Mouse (Mus musculus): ENCODE results near the gene Ngb. TPM values are rescaled to one million over a fixed set of nuclear protein-coding genes. Genes with fewer than 3 reads are reported as not detected.

Gene Ngb
- polyA plus RNA-seq, 1 experiment from 2014 or later = not detected

DNA sequence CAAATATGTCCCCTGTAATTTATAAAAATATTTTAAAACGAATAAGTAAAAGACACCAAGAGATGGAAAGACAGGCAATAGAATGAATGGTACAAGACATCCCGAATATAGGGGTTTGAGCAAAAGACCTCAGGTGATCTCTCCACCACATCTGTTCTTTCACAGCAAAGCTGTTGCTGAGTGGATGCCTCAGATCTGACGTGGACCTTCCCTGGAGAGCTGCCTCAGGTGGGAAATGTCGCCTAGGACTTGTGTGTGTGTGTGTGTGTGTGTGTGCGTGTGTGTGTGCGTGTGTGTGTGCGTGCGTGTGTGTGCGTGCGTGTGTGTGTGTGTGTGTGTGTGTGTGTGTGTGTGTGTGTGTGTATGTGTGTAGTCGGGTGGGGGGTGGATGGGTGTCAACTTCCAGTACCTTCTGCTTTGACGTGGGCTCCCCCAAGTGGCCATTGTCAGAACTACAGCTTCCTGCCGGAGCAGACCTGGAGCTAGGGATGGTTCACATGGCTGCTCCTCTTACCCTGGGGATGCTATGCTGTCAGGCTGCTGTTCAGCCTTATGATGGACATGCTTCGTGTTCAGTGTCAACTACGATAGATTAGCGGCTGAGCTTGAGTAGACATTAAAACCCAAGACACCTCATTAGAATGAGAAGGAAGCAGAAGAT, 49.5 kb downstream of the Ngb start:
- Histone ChIP-seq H3K9me3 (ENCODE audit: control insufficient read depth, low read length) (no peaks in the 10 kb centered on the region), H3K4me2 (no peak overlapping the region), H3K9ac (ENCODE audit: low read depth, low read length) (no peak overlapping the region), H3K36me3 (ENCODE audit: control insufficient read depth, insufficient read depth, low read length) (no peaks in the 10 kb centered on the region), H3K4me1 (replicated peaks; ENCODE audit: control insufficient read depth, insufficient read depth, low read length) (no peaks in the 10 kb centered on the region), H3K27me3 (replicated peaks; ENCODE audit: control insufficient read depth, insufficient read depth, low read length) (peaks cover 13% of the 10 kb centered on the region; the same call in 1 of the 2 replicates), H3K4me3 (ENCODE audit: low read depth, low read length) (no peak overlapping the region), H3K27ac (ENCODE audit: low read depth, low read length) (no peak overlapping the region)
- WGBS = 28% methylated on average over 13 of the region's 16 CpGs
- DNase-seq (ENCODE audit: low spot score) = peak; percentile 73
- no peak for ATAC-seq (replicated peaks; ENCODE audit: low FRiP score)

DNA sequence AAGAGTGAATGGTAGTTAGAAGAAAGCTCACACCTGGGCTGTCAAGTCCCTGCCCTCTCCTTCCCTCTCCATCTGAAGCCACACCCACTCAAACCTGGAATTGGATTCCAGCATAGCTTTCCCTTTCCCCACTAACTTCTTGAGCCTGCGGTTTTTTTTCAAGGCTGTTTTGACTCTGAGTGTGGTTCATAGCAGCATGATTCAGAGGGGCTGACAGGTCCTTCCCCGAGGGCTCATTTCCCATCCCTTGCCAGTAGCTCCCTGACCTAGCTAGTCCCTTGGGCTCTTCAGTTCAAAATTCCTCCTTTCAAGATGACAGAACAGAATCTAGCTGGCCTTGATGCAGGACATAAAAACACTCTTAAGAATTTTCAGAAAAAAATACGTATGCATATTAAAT, 54.8 kb downstream of the Ngb start:
- ATAC-seq (replicated peaks; ENCODE audit: low FRiP score) (no peak), DNase-seq (ENCODE audit: low spot score) (no peak)
- Histone ChIP-seq H3K27me3 (replicated peaks; ENCODE audit: control insufficient read depth, insufficient read depth, low read length) (no peaks in the 10 kb centered on the region), H3K9ac (ENCODE audit: low read depth, low read length) (no peak overlapping the region), H3K4me1 (replicated peaks; ENCODE audit: control insufficient read depth, insufficient read depth, low read length) (no peaks in the 10 kb centered on the region), H3K36me3 (ENCODE audit: control insufficient read depth, insufficient read depth, low read length) (no peaks in the 10 kb centered on the region), H3K4me3 (ENCODE audit: low read depth, low read length) (no peak overlapping the region), H3K9me3 (ENCODE audit: control insufficient read depth, low read length) (no peaks in the 10 kb centered on the region), H3K27ac (ENCODE audit: low read depth, low read length) (no peak overlapping the region), H3K4me2 (no peak overlapping the region)
- 49% methylated on average over 3 of the region's 3 CpGs for WGBS

Other genes with a start within 250 kb of the Ngb start
- gene Irf2bpl, start 217.7 kb downstream of the Ngb start, polyA plus RNA-seq (2014; fragmentation: Nextera tagmentation; extraction: Ambion mirVana) = 9.7 and 9.8 TPM in 2 replicates
- gene Cipc, start 155.5 kb downstream of the Ngb start, polyA plus RNA-seq (2014; fragmentation: Nextera tagmentation; extraction: Ambion mirVana) = 23.8 and 28.1 TPM in 2 replicates
- gene Zdhhc22, start 112.1 kb downstream of the Ngb start, polyA plus RNA-seq (2014; fragmentation: Nextera tagmentation; extraction: Ambion mirVana) = 0.05 and 0.08 TPM in 2 replicates
- gene Tmem63c, start 81.2 kb downstream of the Ngb start, polyA plus RNA-seq (2014; fragmentation: Nextera tagmentation; extraction: Ambion mirVana) = not detected in 2 replicates
- 76.2 and 79.6 TPM in 2 replicates for gene Gstz1, start 44.6 kb upstream of the Ngb start, polyA plus RNA-seq (2014; fragmentation: Nextera tagmentation; extraction: Ambion mirVana)
- 11.0 and 12.0 TPM in 2 replicates for gene Pomt2, start 45.4 kb upstream of the Ngb start, polyA plus RNA-seq (2014; fragmentation: Nextera tagmentation; extraction: Ambion mirVana)
- gene Samd15, start 97.2 kb upstream of the Ngb start, polyA plus RNA-seq (2014; fragmentation: Nextera tagmentation; extraction: Ambion mirVana) = 22.0 and 26.0 TPM in 2 replicates
- 2.0 TPM in 2 replicates for gene Tmed8, start 97.9 kb upstream of the Ngb start, polyA plus RNA-seq (2014; fragmentation: Nextera tagmentation; extraction: Ambion mirVana)
- gene Noxred1, start 136.2 kb upstream of the Ngb start, polyA plus RNA-seq (2014; fragmentation: Nextera tagmentation; extraction: Ambion mirVana) = 0.48 and 0.96 TPM in 2 replicates
- 23.8 and 26.5 TPM in 2 replicates for gene Vipas39, start 163.7 kb upstream of the Ngb start, polyA plus RNA-seq (2014; fragmentation: Nextera tagmentation; extraction: Ambion mirVana)
- gene Ahsa1, start 163.9 kb upstream of the Ngb start, polyA plus RNA-seq (2014; fragmentation: Nextera tagmentation; extraction: Ambion mirVana) = 296 and 310 TPM in 2 replicates
- 0.23 and 0.38 TPM in 2 replicates for gene Ism2, start 197.2 kb upstream of the Ngb start, polyA plus RNA-seq (2014; fragmentation: Nextera tagmentation; extraction: Ambion mirVana)